Mouse (Mus musculus) liver, embryonic 15.5 days (tissue): ENCODE results near the gene Myo1h. TPM values are rescaled to one million over a fixed set of nuclear protein-coding genes. Genes with fewer than 3 reads are reported as not detected.

Source experiments
- ATAC-seq: fragments of 200-750 bp; cut with Nextera tagmentation; 2 replicates; pipeline ENCODE4 v1.8.0; 2017; ENCODE audit warnings: moderate number of reproducible peaks, mild to moderate bottlenecking, moderate library complexity; ENCODE audit not compliant: insufficient read depth
- H3K27ac ChIP-seq: fragments of 300-500 bp; sonication (generic); replicated peaks from 2 replicates; pipeline ENCODE4 v1.5.1; 2015; ENCODE audit warnings: mild to moderate bottlenecking, inconsistent platforms
- H3K27me3 ChIP-seq: fragments of 300-500 bp; sonication (generic); 2 replicates; pipeline ENCODE4 v1.6.1; 2015; ENCODE audit warnings: mild to moderate bottlenecking, inconsistent platforms
- H3K36me3 ChIP-seq: fragments of 300-500 bp; sonication (generic); replicated peaks from 2 replicates; pipeline ENCODE4 v1.6.1; 2015; ENCODE audit warnings: moderate library complexity, mild to moderate bottlenecking, inconsistent platforms
- H3K4me1 ChIP-seq: fragments of 300-500 bp; sonication (generic); replicated peaks from 2 replicates; pipeline ENCODE4 v1.6.1; 2015; ENCODE audit warnings: inconsistent platforms
- H3K4me2 ChIP-seq: fragments of 300-500 bp; sonication (generic); 2 replicates; pipeline ENCODE4 v1.6.1; 2015; ENCODE audit warnings: moderate library complexity, mild to moderate bottlenecking, inconsistent platforms
- H3K4me3 ChIP-seq: fragments of 300-500 bp; sonication (generic); replicated peaks from 2 replicates; pipeline ENCODE4 v1.5.1; 2015; ENCODE audit warnings: mild to moderate bottlenecking, inconsistent platforms
- H3K9ac ChIP-seq: fragments of 300-500 bp; sonication (generic); 2 replicates; pipeline ENCODE4 v1.6.1; 2015; ENCODE audit warnings: moderate library complexity, mild to moderate bottlenecking, inconsistent platforms
- H3K9me3 ChIP-seq: fragments of 300-500 bp; sonication (generic); replicated peaks from 2 replicates; pipeline ENCODE4 v1.6.1; 2016; ENCODE audit warnings: inconsistent platforms
- whole genome bisulfite sequencing: fragments of 180-500 bp; shearing (Covaris S2); methylation state at CpG from one replicate; pipeline ENCODE4 v1.1.7; 2015; ENCODE audit warnings: mixed read lengths; ENCODE audit not compliant: insufficient replicate concordance; 5-methylcytosine and 5-hydroxymethylcytosine counted together
- polyA plus RNA-seq: library from polyadenylated mRNA; unstranded; fragments of >200 nt; fragmentation: Nextera tagmentation; extraction: Ambion mirVana; gene quantifications from 2 replicates; pipeline ENCODE4 v1.2.1, GENCODE M21; 2015

Myo1h gene
- polyA plus RNA-seq, 1 experiment from 2014 or later, result 0.40 TPM

GRCm38 (mm10) chr5:114360968-114361367, 72.0 kb downstream of the Myo1h start:
- no peaks in the 10 kb centered on the region for H3K27me3 ChIP-seq
- H3K27ac ChIP-seq, result no peak overlapping the region
- H3K36me3 ChIP-seq, result peaks cover 37% of the 10 kb centered on the region
- H3K9me3 ChIP-seq, result no peaks in the 10 kb centered on the region
- 56% methylated on average over 15 of the region's 15 CpGs for WGBS
- H3K9ac ChIP-seq, result no peak overlapping the region
- peaks cover 9% of the 10 kb centered on the region; the same call in 1 of the 2 replicates for H3K4me1 ChIP-seq
- H3K4me3 ChIP-seq, result no peak overlapping the region
- no peak for ATAC-seq
- no peak overlapping the region for H3K4me2 ChIP-seq

DNA sequence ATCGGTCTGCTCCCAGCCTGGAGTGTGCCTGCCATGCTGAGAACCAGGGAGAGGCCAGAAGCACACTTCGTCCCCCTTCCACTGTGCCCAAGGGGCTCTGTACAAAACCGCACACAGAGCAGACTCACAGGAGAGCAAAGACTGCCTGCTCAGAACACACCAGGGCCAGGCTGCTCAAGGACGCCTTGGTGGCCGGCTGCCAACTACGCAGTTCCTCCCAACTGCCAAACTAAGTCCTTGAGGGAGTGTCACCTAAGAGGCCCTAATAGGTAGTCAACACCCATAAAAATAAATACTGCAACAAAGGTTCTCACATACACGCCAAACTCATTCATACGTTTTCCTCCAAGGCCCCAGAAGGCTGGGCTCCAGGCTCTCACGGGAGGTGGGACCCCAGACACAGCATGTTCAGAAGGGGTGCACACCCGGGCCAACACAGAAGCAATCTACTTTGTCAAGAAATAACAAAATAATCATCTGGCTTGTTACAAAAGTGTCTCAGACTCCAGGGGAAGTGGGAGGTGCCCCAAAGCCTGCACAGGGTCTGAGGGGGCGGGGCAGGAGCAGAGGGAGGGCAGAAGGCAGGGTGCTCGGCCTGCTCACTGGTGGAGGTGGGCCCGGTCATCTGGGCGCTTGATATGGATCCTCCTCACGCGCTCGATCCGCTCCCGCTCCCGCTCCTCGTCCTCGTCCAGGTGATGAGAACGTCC, 76.2 kb downstream of the Myo1h start:
- Histone ChIP-seq H3K27ac (no peak overlapping the region), H3K4me2 (no peak overlapping the region), H3K4me3 (no peak overlapping the region), H3K4me1 (peaks cover 3% of the 10 kb centered on the region), H3K9me3 (no peaks in the 10 kb centered on the region), H3K9ac (no peak overlapping the region), H3K36me3 (peaks cover 73% of the 10 kb centered on the region), H3K27me3 (no peaks in the 10 kb centered on the region)
- WGBS, result 78% methylated on average over 23 of the region's 23 CpGs
- ATAC-seq, result no peak

DNA sequence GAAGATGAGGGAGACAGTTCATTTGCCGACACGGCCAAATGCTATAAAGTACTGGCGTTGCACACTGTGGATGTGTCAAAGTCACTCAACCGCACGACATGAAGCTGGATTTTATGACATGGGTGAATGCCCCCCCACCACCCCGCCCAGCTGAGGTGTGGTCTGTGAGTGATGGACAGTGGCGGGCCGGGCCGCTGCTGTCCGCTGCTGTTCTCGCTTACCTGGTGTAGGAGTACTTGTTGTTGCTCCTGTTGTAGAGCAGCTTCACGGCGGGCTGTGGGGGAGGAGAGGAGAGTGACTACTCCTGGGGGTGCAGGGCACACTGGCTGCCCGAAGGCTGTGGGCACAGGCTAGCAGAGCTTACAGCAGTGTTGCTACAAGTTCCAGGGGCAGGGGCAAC, 79.2 kb downstream of the Myo1h start:
- Histone ChIP-seq H3K27ac (no peak overlapping the region), H3K27me3 (no peaks in the 10 kb centered on the region), H3K9me3 (no peaks in the 10 kb centered on the region), H3K4me2 (no peak overlapping the region), H3K4me1 (peaks cover 33% of the 10 kb centered on the region), H3K9ac (no peak overlapping the region), H3K36me3 (peaks cover 72% of the 10 kb centered on the region), H3K4me3 (no peak overlapping the region)
- WGBS, result 88% methylated on average over 14 of the region's 14 CpGs
- ATAC-seq, result no peak

DNA sequence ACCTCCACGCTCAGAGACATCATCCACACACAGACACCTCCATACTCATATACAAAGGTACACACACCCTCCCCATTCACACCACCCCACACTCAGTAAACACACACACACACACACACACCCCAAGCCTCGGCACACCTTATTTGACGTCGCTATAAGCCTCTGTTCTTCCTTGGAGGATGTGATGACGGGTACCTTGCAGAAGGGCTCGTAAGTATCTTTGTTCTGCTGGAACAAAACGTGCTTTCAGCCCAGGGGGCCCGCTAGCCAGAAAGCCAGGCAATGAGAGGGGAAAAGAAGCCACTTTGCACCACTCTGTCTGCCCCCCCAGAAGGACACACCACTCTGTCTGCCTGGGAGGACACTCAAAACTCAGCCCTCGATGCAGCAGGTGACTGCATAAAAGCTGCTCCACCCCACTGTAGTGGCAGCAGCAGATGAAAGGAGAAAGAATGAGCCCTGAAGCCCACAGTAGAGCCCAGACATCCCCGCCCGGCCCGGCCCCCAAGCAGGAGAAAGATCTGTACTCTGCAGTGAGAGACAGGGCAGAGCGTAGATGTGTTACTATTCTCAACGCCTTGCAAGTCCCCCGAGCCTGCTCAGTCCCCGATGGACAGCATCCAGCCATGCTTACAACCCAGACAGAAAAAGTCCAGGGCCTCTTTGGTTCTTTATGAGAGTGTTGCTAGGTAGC, 80.0 kb downstream of the Myo1h start:
- Histone ChIP-seq H3K27ac (no peak overlapping the region), H3K27me3 (no peaks in the 10 kb centered on the region), H3K4me2 (no peak overlapping the region), H3K9me3 (no peaks in the 10 kb centered on the region), H3K4me3 (no peak overlapping the region), H3K36me3 (peaks cover 72% of the 10 kb centered on the region), H3K4me1 (peaks cover 41% of the 10 kb centered on the region), H3K9ac (no peak overlapping the region)
- 79% methylated on average over 16 of the region's 16 CpGs for WGBS
- ATAC-seq, result no peak

DNA sequence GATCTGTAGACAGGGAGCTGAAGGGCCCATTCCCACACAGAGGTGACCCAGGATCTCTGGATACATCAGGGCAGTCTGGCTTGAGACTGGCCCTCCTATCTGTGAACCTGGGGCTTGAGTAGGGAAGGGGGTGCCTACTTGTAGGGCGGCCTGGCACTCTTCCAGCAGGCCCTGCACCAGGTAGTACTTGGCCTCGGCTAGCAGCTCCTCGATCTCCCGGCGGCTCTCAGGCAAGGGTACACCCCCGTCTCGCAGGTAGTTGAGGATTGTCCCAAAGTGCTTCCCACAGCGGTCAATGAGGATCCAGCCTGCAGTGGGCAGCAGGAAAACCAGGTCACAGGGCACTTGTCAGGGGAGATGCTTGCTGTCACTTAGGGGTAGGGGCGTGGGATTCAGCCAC, 81.0 kb downstream of the Myo1h start:
- Histone ChIP-seq H3K9me3 (no peaks in the 10 kb centered on the region), H3K27me3 (no peaks in the 10 kb centered on the region), H3K4me3 (no peak overlapping the region), H3K27ac (no peak overlapping the region), H3K9ac (no peak overlapping the region), H3K4me1 (peaks cover 51% of the 10 kb centered on the region), H3K4me2 (no peak overlapping the region), H3K36me3 (peaks cover 71% of the 10 kb centered on the region)
- 84% methylated on average over 9 of the region's 9 CpGs for WGBS
- ATAC-seq, result no peak

DNA sequence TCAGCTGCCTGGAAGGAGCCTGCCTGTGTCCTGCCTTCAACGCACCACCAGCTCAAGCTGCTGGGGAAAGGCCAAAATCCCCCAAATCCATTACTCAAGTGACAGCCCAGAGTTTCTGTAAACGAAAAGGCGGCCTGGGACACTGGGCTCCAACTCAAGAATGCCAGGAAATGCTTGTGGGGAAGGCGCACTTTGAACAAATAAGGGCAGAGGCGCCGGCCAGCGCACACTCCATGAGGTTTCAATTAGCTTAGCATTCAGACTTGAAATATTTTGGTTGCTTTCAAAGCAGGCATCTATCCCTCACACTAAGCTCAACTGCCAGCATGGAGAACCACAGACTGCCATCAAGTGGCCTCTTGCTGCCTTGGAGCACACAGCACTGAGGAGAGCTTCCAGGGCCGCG, 81.4 kb downstream of the Myo1h start:
- no peaks in the 10 kb centered on the region for H3K27me3 ChIP-seq

GRCm38 (mm10) chr5:114371331-114371730, 82.4 kb downstream of the Myo1h start:
- H3K4me3 ChIP-seq, result no peak overlapping the region

More for the DNA sequence above, 81.4 kb downstream of the Myo1h start:
- WGBS, result 58% methylated on average over 9 of the region's 9 CpGs
- Histone ChIP-seq H3K4me2 (no peak overlapping the region), H3K4me3 (no peak overlapping the region), H3K9ac (no peak overlapping the region), H3K27ac (peak overlapping the region; percentile 56), H3K36me3 (peaks cover 67% of the 10 kb centered on the region), H3K4me1 (peaks cover 55% of the 10 kb centered on the region), H3K9me3 (no peaks in the 10 kb centered on the region)
- ATAC-seq, result no peak

DNA sequence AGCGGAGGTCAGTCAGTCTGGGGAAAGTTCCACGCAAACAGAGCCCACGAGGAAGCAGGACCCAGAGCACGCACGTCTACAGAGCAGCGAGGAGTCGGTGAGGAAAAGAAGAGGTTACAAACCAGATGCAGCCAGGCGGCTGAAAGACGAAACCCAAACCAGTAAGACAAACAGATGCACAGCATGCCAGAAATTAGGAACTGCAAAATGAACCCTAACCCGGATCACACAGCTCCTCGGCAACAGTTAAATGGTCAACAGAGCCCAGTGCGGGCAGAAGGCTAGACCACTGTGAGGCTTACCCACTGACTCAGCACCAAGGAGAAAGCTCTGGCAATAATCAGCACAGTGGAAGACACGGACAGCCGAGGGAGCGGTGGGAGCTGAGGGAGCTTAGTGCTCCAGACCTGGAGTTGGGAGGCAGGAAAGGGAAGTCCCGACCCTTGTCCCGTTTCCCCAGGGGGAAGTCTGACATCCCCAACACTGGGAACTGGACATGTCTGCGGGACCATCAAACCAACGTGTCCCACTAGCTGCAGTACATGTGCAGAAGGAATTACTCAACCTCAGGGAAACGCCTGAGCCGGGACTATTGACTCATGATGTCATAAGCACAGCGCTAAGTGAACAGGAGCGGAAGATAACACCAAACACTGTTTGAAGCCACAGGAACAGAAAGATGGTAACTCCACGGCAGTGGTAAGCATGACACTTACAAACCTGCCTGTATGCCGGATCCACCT, 82.9 kb downstream of the Myo1h start:
- H3K4me3 ChIP-seq, result no peak overlapping the region
- ATAC-seq, result 0 out of 2 replicates have a peak, but pooled peaks have one; percentile 7
- peak overlapping the region; percentile 56 for H3K27ac ChIP-seq
- peaks cover 65% of the 10 kb centered on the region for H3K4me1 ChIP-seq
- H3K9me3 ChIP-seq, result no peaks in the 10 kb centered on the region
- H3K9ac ChIP-seq, result peak overlapping the region; percentile 4; the same call in 1 of the 2 replicates
- peaks cover 52% of the 10 kb centered on the region for H3K36me3 ChIP-seq
- WGBS, result 18% methylated on average over 25 of the region's 25 CpGs
- peak overlapping the region; percentile 39 for H3K4me2 ChIP-seq
- H3K27me3 ChIP-seq, result no peaks in the 10 kb centered on the region

More at GRCm38 (mm10) chr5:114371331-114371730, 82.4 kb downstream of the Myo1h start:
- H3K4me1 ChIP-seq, result peaks cover 63% of the 10 kb centered on the region
- 3% methylated on average over 3 of the region's 3 CpGs for WGBS
- H3K9ac ChIP-seq, result peak overlapping the region; percentile 4; the same call in 1 of the 2 replicates
- peak overlapping the region; percentile 56 for H3K27ac ChIP-seq
- H3K9me3 ChIP-seq, result no peaks in the 10 kb centered on the region
- no peaks in the 10 kb centered on the region for H3K27me3 ChIP-seq
- H3K36me3 ChIP-seq, result peaks cover 57% of the 10 kb centered on the region
- peak overlapping the region; percentile 39 for H3K4me2 ChIP-seq
- ATAC-seq, result peak; percentile 61

DNA sequence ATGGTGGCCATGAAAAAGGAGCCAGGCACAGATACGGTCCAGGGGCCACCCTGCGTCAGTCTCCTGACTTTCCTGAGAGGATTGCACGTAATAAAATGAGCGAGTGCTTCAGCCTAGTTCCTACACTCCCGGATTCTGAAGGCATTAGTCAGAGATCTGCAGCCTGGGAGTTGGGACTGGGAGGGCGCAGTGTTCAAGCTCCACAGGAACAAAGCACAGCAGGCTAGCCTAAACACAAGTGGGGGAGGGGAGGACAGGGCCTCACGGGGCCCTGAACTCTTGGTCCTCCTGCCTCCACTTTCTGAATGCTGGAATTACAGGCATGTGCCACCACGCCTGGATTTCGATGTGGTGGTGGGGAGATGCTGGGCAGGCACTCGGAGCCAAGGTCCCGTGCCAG, 83.6 kb downstream of the Myo1h start:
- Histone ChIP-seq H3K9me3 (no peaks in the 10 kb centered on the region), H3K27ac (peak overlapping the region; percentile 34; the same call in 1 of the 2 replicates), H3K4me1 (peaks cover 72% of the 10 kb centered on the region), H3K4me2 (peak overlapping the region; percentile 39; the same call in 1 of the 2 replicates), H3K36me3 (peaks cover 46% of the 10 kb centered on the region), H3K4me3 (no peak overlapping the region), H3K9ac (no peak overlapping the region), H3K27me3 (no peaks in the 10 kb centered on the region)
- 62% methylated on average over 11 of the region's 11 CpGs for WGBS
- no peak for ATAC-seq

DNA sequence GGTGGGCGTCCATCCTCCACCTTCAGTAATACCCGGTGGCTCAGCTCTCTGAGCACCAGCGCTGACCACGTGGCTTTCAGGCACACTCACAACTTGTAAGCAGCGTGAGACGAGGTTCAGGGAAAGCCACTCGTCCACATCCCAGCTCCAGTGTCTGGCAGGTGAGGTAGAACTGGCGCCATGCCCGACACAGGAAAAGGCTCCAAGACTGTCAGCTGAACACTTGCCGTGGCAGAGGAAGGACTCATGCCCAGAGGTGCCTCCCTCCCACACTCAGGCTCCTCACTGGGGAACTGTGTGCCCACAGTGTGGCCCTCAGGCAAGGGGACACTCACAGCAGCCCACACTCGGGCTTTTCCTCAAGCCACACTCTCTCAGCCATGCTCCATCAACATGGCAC, 84.2 kb downstream of the Myo1h start:
- Histone ChIP-seq H3K4me1 (peaks cover 78% of the 10 kb centered on the region), H3K9ac (no peak overlapping the region)
- 74% methylated on average over 11 of the region's 11 CpGs for WGBS

DNA sequence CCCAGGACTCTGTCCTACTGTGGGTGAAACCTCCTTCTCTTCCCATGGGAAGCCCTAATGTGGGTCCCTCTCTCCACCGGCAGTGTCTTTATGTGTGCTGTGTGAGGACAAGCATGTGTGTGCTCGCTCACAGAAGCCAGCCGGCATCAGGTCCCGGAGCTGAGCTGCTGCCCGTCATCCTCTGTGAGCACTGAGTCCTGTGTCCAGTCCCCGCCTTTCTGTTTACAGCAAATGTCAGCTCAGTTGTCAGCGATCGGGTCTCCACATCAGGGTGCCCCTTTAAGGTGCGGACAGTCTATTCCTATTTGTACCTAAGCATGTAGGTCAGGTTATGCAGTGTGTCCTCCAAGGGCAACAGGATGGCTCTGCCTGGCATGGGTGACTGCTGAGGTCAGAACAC, 84.6 kb downstream of the Myo1h start:
- Histone ChIP-seq H3K4me2 (no peak overlapping the region), H3K27ac (no peak overlapping the region), H3K4me3 (no peak overlapping the region), H3K9ac (no peak overlapping the region), H3K27me3 (no peaks in the 10 kb centered on the region), H3K36me3 (peaks cover 37% of the 10 kb centered on the region), H3K4me1 (peaks cover 82% of the 10 kb centered on the region), H3K9me3 (no peaks in the 10 kb centered on the region)
- WGBS, result 80% methylated on average over 9 of the region's 9 CpGs
- no peak for ATAC-seq

More for the DNA sequence above, 84.2 kb downstream of the Myo1h start:
- Histone ChIP-seq H3K4me3 (no peak overlapping the region), H3K4me2 (no peak overlapping the region), H3K27me3 (no peaks in the 10 kb centered on the region), H3K27ac (no peak overlapping the region), H3K9me3 (no peaks in the 10 kb centered on the region), H3K36me3 (peaks cover 39% of the 10 kb centered on the region)
- ATAC-seq, result no peak
